Mouse (Mus musculus): ENCODE results near the gene Prg3. TPM values are rescaled to one million over a fixed set of nuclear protein-coding genes. Genes with fewer than 3 reads are reported as not detected.

Prg3 gene
- polyA plus RNA-seq, 1 experiment from 2014 or later, result not detected

GRCm38 (mm10) chr2:84956274-84956673, 31.7 kb upstream of the Prg3 start:
- Histone ChIP-seq H3K4me1 (replicated peaks) (0 out of 2 replicates have a peak, but pooled peaks cover under 1% of the 10 kb centered on the region), H3K27me3 (no peaks in the 10 kb centered on the region), H3K9me3 (no peaks in the 10 kb centered on the region), H3K36me3 (no peaks in the 10 kb centered on the region), H3K27ac (no peak overlapping the region), H3K4me2 (replicated peaks) (no peak overlapping the region), H3K9ac (replicated peaks) (no peak overlapping the region), H3K4me3 (replicated peaks) (no peak overlapping the region)
- ATAC-seq, result 0 out of 2 replicates have a peak, but pooled peaks have one; percentile 50
- WGBS, result 57% methylated on average over 5 of the region's 5 CpGs

- H3K36me3 ChIP-seq, result no peaks in the 10 kb centered on the region
- no peak overlapping the region for H3K4me3 ChIP-seq (replicated peaks)
- H3K9ac ChIP-seq (replicated peaks), result no peak overlapping the region
- H3K27me3 ChIP-seq, result no peaks in the 10 kb centered on the region
- H3K27ac ChIP-seq, result no peak overlapping the region
- H3K9me3 ChIP-seq, result no peaks in the 10 kb centered on the region
- H3K4me2 ChIP-seq (replicated peaks), result no peak overlapping the region
- no peak for ATAC-seq
- WGBS, result 92% methylated on average over 11 of the region's 11 CpGs
- H3K4me1 ChIP-seq (replicated peaks), result peaks cover 14% of the 10 kb centered on the region
These were observed 29.3 kb upstream of the Prg3 start for GRCm38 (mm10) chr2:84958588-84959264.

- Histone ChIP-seq H3K9me3 (no peaks in the 10 kb centered on the region), H3K9ac (replicated peaks) (no peak overlapping the region), H3K4me3 (replicated peaks) (no peak overlapping the region), H3K36me3 (no peaks in the 10 kb centered on the region), H3K4me2 (replicated peaks) (no peak overlapping the region), H3K27ac (no peak overlapping the region), H3K27me3 (no peaks in the 10 kb centered on the region), H3K4me1 (replicated peaks) (peaks cover 16% of the 10 kb centered on the region)
- 90% methylated on average over 2 of the region's 2 CpGs for WGBS
- ATAC-seq, result no peak
These were observed 26.7 kb upstream of the Prg3 start for GRCm38 (mm10) chr2:84961300-84961699.

- 42% methylated on average over 3 of the region's 3 CpGs for WGBS
- Histone ChIP-seq H3K27ac (no peak overlapping the region), H3K9ac (replicated peaks) (no peak overlapping the region), H3K9me3 (no peaks in the 10 kb centered on the region), H3K36me3 (no peaks in the 10 kb centered on the region), H3K4me3 (replicated peaks) (no peak overlapping the region), H3K4me1 (replicated peaks) (peaks cover 16% of the 10 kb centered on the region), H3K4me2 (replicated peaks) (no peak overlapping the region), H3K27me3 (no peaks in the 10 kb centered on the region)
- ATAC-seq, result no peak
These were observed 26.1 kb upstream of the Prg3 start for GRCm38 (mm10) chr2:84961901-84962300.

GRCm38 (mm10) chr2:84962906-84963507, 25.0 kb upstream of the Prg3 start:
- WGBS, result 20% methylated on average over 6 of the region's 6 CpGs
- ATAC-seq, result peak; percentile 70; the same call in 1 of the 2 replicates
- Histone ChIP-seq H3K4me1 (replicated peaks) (peaks cover 16% of the 10 kb centered on the region), H3K4me2 (replicated peaks) (no peak overlapping the region), H3K9me3 (no peaks in the 10 kb centered on the region), H3K27ac (0 out of 2 replicates have a peak overlapping the region, but pooled peaks have one; percentile 12), H3K27me3 (no peaks in the 10 kb centered on the region), H3K4me3 (replicated peaks) (no peak overlapping the region), H3K9ac (replicated peaks) (no peak overlapping the region), H3K36me3 (no peaks in the 10 kb centered on the region)

- Histone ChIP-seq H3K27me3 (no peaks in the 10 kb centered on the region), H3K27ac (no peak overlapping the region), H3K4me1 (replicated peaks) (peaks cover 16% of the 10 kb centered on the region), H3K36me3 (no peaks in the 10 kb centered on the region), H3K4me2 (replicated peaks) (no peak overlapping the region), H3K9ac (replicated peaks) (no peak overlapping the region), H3K4me3 (replicated peaks) (no peak overlapping the region), H3K9me3 (no peaks in the 10 kb centered on the region)
- ATAC-seq, result no peak
- 94% methylated on average over 7 of the region's 7 CpGs for WGBS
These were observed 23.8 kb upstream of the Prg3 start for GRCm38 (mm10) chr2:84964111-84964801.

GRCm38 (mm10) chr2:84967318-84967991, 20.6 kb upstream of the Prg3 start:
- H3K4me1 ChIP-seq (replicated peaks), result peaks cover 13% of the 10 kb centered on the region
- no peak overlapping the region for H3K4me2 ChIP-seq (replicated peaks)
- H3K27ac ChIP-seq, result no peak overlapping the region
- no peaks in the 10 kb centered on the region for H3K36me3 ChIP-seq
- ATAC-seq, result no peak
- WGBS, result 91% methylated on average over 5 of the region's 5 CpGs
- H3K9ac ChIP-seq (replicated peaks), result no peak overlapping the region
- H3K27me3 ChIP-seq, result no peaks in the 10 kb centered on the region
- no peak overlapping the region for H3K4me3 ChIP-seq (replicated peaks)
- H3K9me3 ChIP-seq, result no peaks in the 10 kb centered on the region

- no peak overlapping the region for H3K4me2 ChIP-seq (replicated peaks)
- 97% methylated on average over 2 of the region's 2 CpGs for WGBS
These were observed 12.4 kb upstream of the Prg3 start for GRCm38 (mm10) chr2:84975580-84975979.

GRCm38 (mm10) chr2:84980188-84980587, 7.8 kb upstream of the Prg3 start, which contains the start of gene Prg2:
TSS of gene Prg2 (plus strand) at chr2:84980461.
- 53% methylated on average over 1 of the region's 1 CpGs for WGBS
- Histone ChIP-seq H3K27me3 (no peaks in the 10 kb centered on the region), H3K27ac (no peak within 1 kb of the TSS), H3K4me2 (replicated peaks) (no peak within 1 kb of the TSS), H3K4me1 (replicated peaks) (no peaks in the 10 kb centered on the region), H3K36me3 (no peaks in the 10 kb centered on the region), H3K4me3 (replicated peaks) (no peak within 1 kb of the TSS), H3K9me3 (no peaks in the 10 kb centered on the region), H3K9ac (replicated peaks) (no peak within 1 kb of the TSS)
- ATAC-seq, result no peak

More at GRCm38 (mm10) chr2:84975580-84975979, 12.4 kb upstream of the Prg3 start:
- Histone ChIP-seq H3K9me3 (no peaks in the 10 kb centered on the region), H3K9ac (replicated peaks) (no peak overlapping the region), H3K4me1 (replicated peaks) (no peaks in the 10 kb centered on the region), H3K27me3 (no peaks in the 10 kb centered on the region), H3K27ac (no peak overlapping the region), H3K36me3 (no peaks in the 10 kb centered on the region), H3K4me3 (replicated peaks) (no peak overlapping the region)
- ATAC-seq, result no peak

- ATAC-seq, result no peak
- Histone ChIP-seq H3K27ac (no peak overlapping the region), H3K4me1 (replicated peaks) (no peaks in the 10 kb centered on the region), H3K9me3 (no peaks in the 10 kb centered on the region), H3K4me3 (replicated peaks) (no peak overlapping the region), H3K27me3 (no peaks in the 10 kb centered on the region), H3K36me3 (no peaks in the 10 kb centered on the region), H3K9ac (replicated peaks) (no peak overlapping the region), H3K4me2 (replicated peaks) (no peak overlapping the region)
- WGBS, result 94% methylated on average over 2 of the region's 2 CpGs
These were observed 8.4 kb downstream of the Prg3 start for GRCm38 (mm10) chr2:84996376-84996775.

- no peak for ATAC-seq
- 76% methylated on average over 3 of the region's 3 CpGs for WGBS
- H3K9ac ChIP-seq (replicated peaks), result no peak overlapping the region
- H3K9me3 ChIP-seq, result no peaks in the 10 kb centered on the region
- no peaks in the 10 kb centered on the region for H3K4me1 ChIP-seq (replicated peaks)
- H3K4me2 ChIP-seq (replicated peaks), result no peak overlapping the region
- no peak overlapping the region for H3K27ac ChIP-seq
- H3K27me3 ChIP-seq, result no peaks in the 10 kb centered on the region
- H3K36me3 ChIP-seq, result no peaks in the 10 kb centered on the region
- no peak overlapping the region for H3K4me3 ChIP-seq (replicated peaks)
These were observed 11.6 kb downstream of the Prg3 start for GRCm38 (mm10) chr2:84999486-85000181.
